Mouse (Mus musculus): ENCODE measurements around the gene Slc30a7.

DNA sequence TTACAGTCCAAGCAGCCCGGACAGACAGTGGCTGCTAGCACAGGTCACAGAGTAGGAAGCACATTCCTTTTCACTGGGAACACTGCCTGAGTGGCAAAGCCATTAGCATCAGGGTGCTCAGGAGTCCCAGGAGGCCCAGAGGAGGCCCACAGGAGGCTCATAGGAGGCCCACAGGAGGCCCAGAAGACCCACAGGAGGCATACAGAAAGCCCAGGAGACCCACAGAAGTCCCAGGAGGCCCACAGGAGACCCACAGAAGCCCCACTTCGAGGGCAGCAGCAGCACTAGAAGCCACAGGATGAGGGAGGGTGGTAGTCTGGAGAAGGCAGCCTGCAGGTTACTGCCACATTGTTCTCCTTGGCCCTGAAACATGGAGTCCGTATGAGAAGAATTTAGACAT lies 54.1 kb downstream of the Slc30a7 start:
- TF ChIP-seq TAL1 (IDR thresholded peaks at IDR 0.05; ENCODE audit: low read length): no peak
- no peak for TF ChIP-seq GATA1 (IDR thresholded peaks at IDR 0.05; ENCODE audit: low read length)

Measured in erythroblast, embryonic 14.5 days (primary cell).